Mouse (Mus musculus) forebrain, embryonic 12.5 days (tissue): ENCODE measurements around the gene Egr4. TPM values are rescaled to one million over a fixed set of nuclear protein-coding genes. Genes with fewer than 3 reads are reported as not detected.

Experiments used
- ATAC-seq: fragments of 200-750 bp; cut with Nextera tagmentation; 2 replicates; pipeline ENCODE4 v1.8.0; 2017; ENCODE audit warnings: moderate TSS enrichment; ENCODE audit not compliant: low FRiP score
- H3K27ac ChIP-seq: fragments of 300-500 bp; sonication (generic); 2 replicates; pipeline ENCODE4 v1.5.1; 2016; ENCODE audit warnings: mild to moderate bottlenecking
- H3K27me3 ChIP-seq: fragments of 300-500 bp; sonication (generic); 2 replicates; pipeline ENCODE4 v1.6.1; 2016; ENCODE audit warnings: mild to moderate bottlenecking
- H3K36me3 ChIP-seq: fragments of 300-500 bp; sonication (generic); replicated peaks from 2 replicates; pipeline ENCODE4 v1.6.1; 2016; ENCODE audit warnings: mild to moderate bottlenecking
- H3K4me1 ChIP-seq: fragments of 300-500 bp; sonication (generic); 2 replicates; pipeline ENCODE4 v1.6.1; 2016
- H3K4me2 ChIP-seq: fragments of 300-500 bp; sonication (generic); 2 replicates; pipeline ENCODE4 v1.6.1; 2016; ENCODE audit warnings: mild to moderate bottlenecking, moderate library complexity
- H3K4me3 ChIP-seq: fragments of 300-500 bp; sonication (generic); replicated peaks from 2 replicates; pipeline ENCODE4 v1.5.1; 2016; ENCODE audit warnings: mild to moderate bottlenecking
- H3K9ac ChIP-seq: fragments of 300-500 bp; sonication (generic); 2 replicates; pipeline ENCODE4 v1.6.1; 2016; ENCODE audit warnings: mild to moderate bottlenecking
- H3K9me3 ChIP-seq: fragments of 300-500 bp; sonication (generic); 2 replicates; pipeline ENCODE4 v1.6.1; 2016
- WGBS: fragments of 180-500 bp; shearing (Covaris S2); methylation state at CpG from one replicate; pipeline ENCODE4 v1.1.7; 2016; 5-methylcytosine and 5-hydroxymethylcytosine counted together
- polyA plus RNA-seq: library from polyadenylated mRNA; unstranded; fragments of >200 nt; fragmentation: Nextera tagmentation; extraction: Ambion mirVana; gene quantifications from 2 replicates; pipeline ENCODE4 v1.2.1, GENCODE M21; 2016

Gene Egr4
- polyA plus RNA-seq, 1 experiment from 2014 or later: not detected

DNA sequence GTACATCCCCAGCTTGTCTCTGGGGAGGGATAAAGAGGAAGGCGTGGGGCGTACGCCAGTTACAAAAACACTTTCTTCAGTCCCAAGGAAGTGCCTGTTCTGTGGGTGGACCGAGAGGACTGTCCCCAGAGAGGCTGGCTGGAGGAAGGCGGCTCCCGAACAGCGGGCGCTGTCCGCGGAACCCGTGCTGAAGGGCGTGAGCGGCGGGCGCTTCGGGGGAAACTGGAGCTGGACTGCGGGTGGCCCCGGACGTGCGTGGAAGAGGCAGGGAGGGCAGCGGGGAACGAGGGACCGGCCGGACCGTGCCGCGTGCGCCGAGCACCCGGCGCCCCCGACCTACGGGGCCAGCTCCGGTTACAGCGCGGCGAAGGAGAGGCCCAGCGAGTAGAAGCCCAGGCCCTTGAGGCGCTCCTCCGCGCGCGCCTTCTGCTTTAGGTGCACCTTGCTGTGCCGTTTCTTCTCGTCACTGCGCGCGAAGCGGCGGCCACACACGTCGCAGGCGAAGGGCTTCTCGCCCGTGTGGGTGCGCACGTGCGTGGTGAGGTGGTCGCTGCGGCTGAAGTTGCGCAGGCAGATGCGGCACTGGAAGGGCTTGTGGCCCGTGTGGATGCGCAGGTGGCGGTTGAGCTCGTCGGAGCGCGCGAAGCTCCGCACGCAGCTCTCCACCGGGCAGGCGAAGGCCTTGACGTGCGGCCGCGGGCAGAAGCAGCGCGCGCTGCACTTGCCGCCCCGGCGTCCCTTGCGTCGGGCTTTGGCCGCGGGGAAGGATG, 1.9 kb downstream of the Egr4 start:
- peaks cover 27% of the 10 kb centered on the region for H3K4me1 ChIP-seq
- no peak overlapping the region for H3K27ac ChIP-seq
- 0 out of 2 replicates have a peak overlapping the region, but pooled peaks have one; percentile 4 for H3K9ac ChIP-seq
- H3K36me3 ChIP-seq: no peaks in the 10 kb centered on the region
- H3K4me2 ChIP-seq: peak overlapping the region; percentile 70
- H3K4me3 ChIP-seq: peak overlapping the region; percentile 44
- H3K9me3 ChIP-seq: no peaks in the 10 kb centered on the region
- peaks cover 85% of the 10 kb centered on the region for H3K27me3 ChIP-seq
- under 1% methylated on average over 85 of the region's 88 CpGs for WGBS
- no peak for ATAC-seq

DNA sequence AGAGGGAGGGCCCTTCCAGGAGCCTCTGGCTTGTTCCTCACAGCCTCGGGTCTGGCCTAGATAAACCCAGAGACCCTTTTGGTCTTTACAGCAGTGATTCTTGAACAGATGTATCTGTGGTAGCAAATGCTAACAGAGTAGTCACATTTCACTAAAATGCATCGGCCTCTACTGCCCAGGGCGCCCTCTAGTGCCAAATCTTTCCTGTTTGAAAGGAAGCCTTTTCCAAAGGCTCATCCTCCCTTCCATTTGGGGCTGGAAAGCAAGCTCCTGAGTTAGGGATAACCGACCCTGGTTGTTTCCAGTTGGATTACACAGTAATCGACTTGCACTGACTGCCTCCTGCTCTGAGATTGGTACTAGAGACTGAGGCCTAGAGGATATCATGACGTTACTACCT, 2.9 kb downstream of the Egr4 start:
- 2% methylated on average over 6 of the region's 6 CpGs for WGBS
- Histone ChIP-seq H3K36me3 (no peaks in the 10 kb centered on the region), H3K4me3 (no peak overlapping the region), H3K27me3 (peaks cover 78% of the 10 kb centered on the region), H3K9ac (no peak overlapping the region), H3K9me3 (no peaks in the 10 kb centered on the region), H3K4me1 (peaks cover 27% of the 10 kb centered on the region), H3K4me2 (no peak overlapping the region), H3K27ac (no peak overlapping the region)
- no peak for ATAC-seq

DNA sequence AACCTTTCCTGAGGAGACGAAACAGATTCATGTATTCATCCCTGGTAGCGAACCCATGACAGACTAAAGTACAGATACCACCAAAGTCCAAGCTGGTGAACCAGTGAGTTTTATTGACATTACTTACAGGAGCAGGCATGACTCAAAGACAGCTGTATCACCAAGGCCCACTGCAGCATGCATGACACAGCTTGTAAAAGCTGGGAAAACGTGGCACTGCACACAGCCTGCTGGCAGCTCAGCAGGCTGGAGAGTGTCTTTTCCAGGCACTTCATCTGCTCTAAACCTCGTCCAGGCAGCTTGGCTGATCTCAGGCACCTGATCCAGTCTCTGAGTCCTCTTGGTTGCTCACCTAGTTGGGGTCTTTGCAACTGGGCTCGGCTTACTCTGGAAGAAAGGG, 4.8 kb downstream of the Egr4 start:
- H3K4me3 ChIP-seq: no peak overlapping the region
- no peak overlapping the region for H3K9ac ChIP-seq
- no peaks in the 10 kb centered on the region for H3K9me3 ChIP-seq
- no peak overlapping the region for H3K4me2 ChIP-seq
- H3K27me3 ChIP-seq: peaks cover 77% of the 10 kb centered on the region
- H3K4me1 ChIP-seq: peaks cover 32% of the 10 kb centered on the region
- no peaks in the 10 kb centered on the region for H3K36me3 ChIP-seq
- H3K27ac ChIP-seq: no peak overlapping the region
- no peak for ATAC-seq
- 40% methylated on average over 5 of the region's 5 CpGs for WGBS

DNA sequence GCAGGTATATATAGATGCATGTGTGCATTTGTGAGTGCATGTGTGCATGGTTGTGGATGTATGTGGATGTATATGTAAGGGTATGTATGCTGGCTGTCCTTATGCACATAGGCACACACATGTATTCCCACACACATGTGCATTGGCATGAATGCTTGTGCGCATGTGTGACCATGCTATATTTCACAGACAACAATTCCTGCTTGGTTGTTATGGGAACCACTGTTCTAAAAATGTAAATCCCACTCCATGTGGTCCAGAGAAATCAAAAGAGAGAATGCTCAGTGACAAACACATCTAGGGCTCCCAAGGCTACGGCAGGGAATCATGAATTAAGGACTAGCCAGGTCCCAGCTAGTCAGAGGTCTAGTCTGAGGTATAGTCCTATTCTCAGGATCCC, 8.5 kb downstream of the Egr4 start:
- Histone ChIP-seq H3K4me2 (no peak overlapping the region), H3K27me3 (peaks cover 56% of the 10 kb centered on the region), H3K27ac (no peak overlapping the region), H3K9me3 (no peaks in the 10 kb centered on the region), H3K9ac (no peak overlapping the region), H3K36me3 (no peaks in the 10 kb centered on the region), H3K4me1 (peaks cover 24% of the 10 kb centered on the region), H3K4me3 (no peak overlapping the region)
- 59% methylated on average over 2 of the region's 2 CpGs for WGBS
- no peak for ATAC-seq

DNA sequence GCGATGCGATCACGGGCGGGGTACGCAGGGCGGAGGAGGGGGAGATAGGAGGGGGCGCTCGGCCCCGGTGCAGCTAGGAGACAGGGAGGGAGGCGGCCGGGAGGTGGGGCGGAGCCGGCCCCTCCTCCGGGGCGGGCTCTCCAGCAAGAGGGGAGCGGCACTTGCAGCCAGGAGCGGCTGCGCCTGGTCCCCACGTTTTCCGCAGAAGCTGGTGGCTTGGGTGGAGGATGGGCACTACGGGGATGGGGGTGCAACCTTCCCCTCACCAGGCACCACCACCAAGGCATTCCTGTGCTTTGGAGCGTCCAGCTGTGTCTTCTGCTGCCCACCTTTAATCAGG, 10.5 kb downstream of the Egr4 start, which contains the start of gene Fbxo41:
Fbxo41 (minus strand) TSS at position 84 of the 340 bp plus-strand sequence.
- 2% methylated on average over 11 of the region's 22 CpGs for WGBS
- Histone ChIP-seq H3K4me1 (peaks cover 24% of the 10 kb centered on the region), H3K4me3 (peak within 1 kb of the TSS; percentile 79), H3K9ac (peak within 1 kb of the TSS; percentile 85), H3K9me3 (no peaks in the 10 kb centered on the region), H3K36me3 (no peaks in the 10 kb centered on the region), H3K4me2 (peak within 1 kb of the TSS; percentile 89), H3K27ac (peak within 1 kb of the TSS; percentile 42), H3K27me3 (peaks cover 37% of the 10 kb centered on the region)
- peak; percentile 90 for ATAC-seq

DNA sequence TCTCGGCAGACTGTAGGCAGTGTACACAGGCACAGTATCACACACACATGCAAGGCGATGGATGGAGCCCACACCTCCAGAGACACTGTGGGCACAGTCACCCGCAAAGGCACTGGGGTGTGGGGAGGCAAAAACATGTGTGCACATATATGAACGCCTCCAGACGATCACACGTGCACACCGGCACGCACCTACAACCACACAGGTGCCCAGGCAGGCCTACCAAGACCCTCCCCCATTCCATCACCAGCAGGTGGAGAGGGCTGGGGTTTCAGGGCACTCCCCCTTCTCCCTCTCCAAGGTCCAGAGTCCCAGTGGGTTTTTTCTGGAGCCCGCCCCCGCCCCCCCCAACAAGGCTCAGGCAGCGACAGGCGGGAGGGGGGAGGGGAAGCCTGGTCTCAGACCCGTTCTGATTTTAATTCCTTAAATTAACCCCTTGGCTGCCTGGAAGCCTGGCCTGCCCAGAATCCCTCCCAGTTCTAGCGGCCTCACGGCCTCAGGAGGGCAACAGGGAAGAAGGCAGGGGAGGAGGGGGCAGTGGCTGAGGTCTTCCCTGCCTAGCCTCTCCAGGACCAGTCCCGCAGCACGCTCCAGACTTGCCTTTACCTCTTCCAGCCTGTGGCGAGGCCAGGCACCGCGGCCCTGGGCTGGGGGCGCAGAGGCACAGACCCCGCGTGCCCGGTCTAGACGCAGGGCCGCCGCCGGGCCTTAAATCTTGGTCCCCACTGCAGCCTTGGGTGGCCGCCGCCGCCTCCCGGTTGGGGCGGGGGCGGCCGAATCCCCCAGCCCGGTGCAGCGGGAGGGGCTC, 11.1 kb downstream of the Egr4 start:
- H3K36me3 ChIP-seq: no peaks in the 10 kb centered on the region
- peaks cover 37% of the 10 kb centered on the region for H3K27me3 ChIP-seq

DNA sequence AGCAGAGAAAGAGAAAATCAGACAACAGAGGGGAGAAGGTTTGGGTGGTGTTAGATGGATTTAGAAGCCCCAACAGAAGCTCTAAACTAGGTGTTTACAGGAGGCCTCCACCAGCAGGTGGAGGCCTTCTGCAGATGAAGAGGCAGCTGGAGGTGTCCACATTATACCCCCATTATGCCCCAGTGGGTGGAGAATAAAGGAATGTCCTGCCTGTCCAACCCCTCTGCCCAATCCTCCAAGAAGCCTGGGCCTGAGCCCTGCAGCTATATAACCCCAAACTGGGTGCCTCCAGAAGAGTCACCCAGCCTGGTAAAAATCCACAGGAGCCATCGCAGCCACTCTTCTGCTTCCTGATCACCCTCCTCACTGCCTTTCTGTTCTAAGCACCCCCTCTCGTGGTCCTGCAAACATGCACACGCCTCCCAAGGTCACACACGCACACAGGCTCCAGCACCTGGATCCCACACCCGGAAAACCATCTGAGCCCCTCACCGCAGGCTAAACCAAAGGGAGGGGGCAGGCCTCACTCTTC, 11.8 kb downstream of the Egr4 start:
- peak overlapping the region; percentile 79 for H3K4me3 ChIP-seq
- peaks cover 24% of the 10 kb centered on the region for H3K4me1 ChIP-seq
- peak overlapping the region; percentile 85 for H3K9ac ChIP-seq
- peak overlapping the region; percentile 42; the same call in 1 of the 2 replicates for H3K27ac ChIP-seq
- ATAC-seq: no peak
- H3K27me3 ChIP-seq: peaks cover 37% of the 10 kb centered on the region
- peak overlapping the region; percentile 89 for H3K4me2 ChIP-seq
- H3K36me3 ChIP-seq: no peaks in the 10 kb centered on the region
- WGBS: 4% methylated on average over 6 of the region's 6 CpGs
- H3K9me3 ChIP-seq: no peaks in the 10 kb centered on the region

More for the DNA sequence above, 11.1 kb downstream of the Egr4 start:
- Histone ChIP-seq H3K4me1 (peaks cover 24% of the 10 kb centered on the region), H3K4me3 (peak overlapping the region; percentile 79), H3K9ac (peak overlapping the region; percentile 85), H3K27ac (peak overlapping the region; percentile 42), H3K4me2 (peak overlapping the region; percentile 89), H3K9me3 (no peaks in the 10 kb centered on the region)
- WGBS: under 1% methylated on average over 34 of the region's 37 CpGs
- peak; percentile 85 for ATAC-seq

DNA sequence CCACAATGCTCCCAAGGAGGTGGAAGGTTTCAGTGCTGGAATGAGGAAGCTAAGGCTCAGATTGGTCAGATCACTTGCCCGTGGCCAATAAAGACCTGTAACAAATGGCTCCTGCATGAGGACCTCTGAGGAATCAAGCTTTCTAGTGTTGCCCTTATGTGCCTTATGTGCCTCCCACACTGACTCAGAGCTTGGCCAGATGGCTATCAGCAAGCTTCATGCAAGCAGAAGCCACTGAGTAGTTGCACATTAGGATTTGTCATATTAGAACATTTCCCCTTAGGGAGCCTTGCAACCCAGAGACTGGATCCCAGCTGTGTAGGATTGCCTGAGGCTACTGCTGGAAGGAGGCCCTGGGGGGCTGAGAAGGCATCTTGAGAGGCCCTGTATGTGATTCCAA, 13.0 kb downstream of the Egr4 start:
- Histone ChIP-seq H3K9ac (no peak overlapping the region), H3K36me3 (no peaks in the 10 kb centered on the region), H3K9me3 (no peaks in the 10 kb centered on the region), H3K27me3 (peaks cover 33% of the 10 kb centered on the region), H3K27ac (no peak overlapping the region), H3K4me1 (peaks cover 24% of the 10 kb centered on the region), H3K4me3 (no peak overlapping the region), H3K4me2 (no peak overlapping the region)
- ATAC-seq: no peak
- WGBS: 88% methylated on average over 1 of the region's 1 CpGs

DNA sequence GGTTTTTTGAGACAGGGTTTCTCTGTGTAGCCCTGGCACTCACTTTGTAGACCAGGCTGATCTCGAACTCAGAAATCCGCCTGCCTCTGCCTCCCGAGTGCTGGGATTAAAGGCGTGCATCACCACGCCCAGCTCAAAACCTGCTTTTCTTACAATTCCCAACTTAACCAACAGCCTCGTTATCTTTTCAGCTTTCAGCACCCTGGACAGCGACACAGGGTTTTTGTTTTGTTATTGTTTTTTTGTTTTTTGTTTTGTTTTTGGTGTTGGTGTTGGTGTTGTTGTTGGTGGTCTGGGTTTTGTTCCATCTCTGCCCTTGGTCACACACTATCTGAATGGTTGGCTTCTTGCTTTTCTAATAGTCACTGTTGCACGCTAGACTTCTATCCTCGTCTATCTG, 15.2 kb downstream of the Egr4 start:
- WGBS: 69% methylated on average over 9 of the region's 9 CpGs
- Histone ChIP-seq H3K36me3 (no peaks in the 10 kb centered on the region), H3K9me3 (no peaks in the 10 kb centered on the region), H3K4me1 (peaks cover 16% of the 10 kb centered on the region), H3K9ac (no peak overlapping the region), H3K4me2 (no peak overlapping the region), H3K27me3 (peaks cover 11% of the 10 kb centered on the region; the same call in 1 of the 2 replicates), H3K27ac (no peak overlapping the region), H3K4me3 (no peak overlapping the region)
- no peak for ATAC-seq

DNA sequence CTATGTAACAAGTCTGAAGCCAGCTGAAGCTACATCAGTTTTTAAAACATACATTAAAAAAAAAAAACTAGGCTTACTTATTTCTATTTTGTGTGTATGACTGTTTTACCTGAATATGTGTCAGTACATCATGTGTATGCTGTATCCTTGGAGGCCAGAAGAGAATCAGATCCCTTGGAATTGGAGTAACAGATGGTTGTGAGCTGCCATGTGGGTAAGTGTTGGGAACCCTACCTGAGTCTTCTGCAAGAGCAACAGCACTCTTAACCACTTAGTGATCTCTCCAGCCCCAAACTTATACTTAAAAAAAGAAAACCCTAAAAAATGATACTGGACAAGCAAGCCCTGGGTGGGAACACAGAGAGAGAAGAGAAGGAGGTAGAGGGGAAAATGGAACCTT, 16.4 kb downstream of the Egr4 start:
- H3K27me3 ChIP-seq: peaks cover 5% of the 10 kb centered on the region; the same call in 1 of the 2 replicates
- H3K9ac ChIP-seq: no peak overlapping the region
- H3K27ac ChIP-seq: no peak overlapping the region
- no peaks in the 10 kb centered on the region for H3K9me3 ChIP-seq
- H3K4me1 ChIP-seq: peaks cover 8% of the 10 kb centered on the region
- H3K4me3 ChIP-seq: no peak overlapping the region
- H3K4me2 ChIP-seq: no peak overlapping the region
- no peaks in the 10 kb centered on the region for H3K36me3 ChIP-seq
- ATAC-seq: no peak

DNA sequence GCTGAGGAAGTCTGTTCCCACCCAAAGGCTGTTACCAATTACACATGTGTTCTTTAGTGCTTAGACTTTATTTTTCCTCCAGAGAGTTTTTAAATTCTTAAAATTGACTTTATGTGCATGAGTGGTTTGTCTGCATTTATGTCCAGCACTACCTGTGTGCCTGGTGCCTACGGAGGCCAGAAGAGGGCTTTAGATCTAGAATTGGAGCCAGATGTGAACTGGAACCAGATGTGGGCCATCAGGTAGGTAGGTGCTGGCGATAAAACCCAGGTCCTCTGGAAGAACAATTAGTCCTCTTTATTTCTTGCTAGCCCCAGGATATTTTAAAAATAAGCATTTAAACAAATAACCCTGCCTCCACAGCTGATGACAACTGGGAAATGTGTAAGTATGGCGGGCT, 21.8 kb downstream of the Egr4 start:
- H3K9ac ChIP-seq: no peak overlapping the region
- H3K4me2 ChIP-seq: no peak overlapping the region
- peaks cover 7% of the 10 kb centered on the region for H3K27me3 ChIP-seq
- ATAC-seq: no peak
- 92% methylated on average over 3 of the region's 3 CpGs for WGBS
- H3K4me3 ChIP-seq: no peak overlapping the region
- H3K36me3 ChIP-seq: no peaks in the 10 kb centered on the region
- H3K27ac ChIP-seq: no peak overlapping the region
- H3K9me3 ChIP-seq: no peaks in the 10 kb centered on the region
- peaks cover 11% of the 10 kb centered on the region for H3K4me1 ChIP-seq

DNA sequence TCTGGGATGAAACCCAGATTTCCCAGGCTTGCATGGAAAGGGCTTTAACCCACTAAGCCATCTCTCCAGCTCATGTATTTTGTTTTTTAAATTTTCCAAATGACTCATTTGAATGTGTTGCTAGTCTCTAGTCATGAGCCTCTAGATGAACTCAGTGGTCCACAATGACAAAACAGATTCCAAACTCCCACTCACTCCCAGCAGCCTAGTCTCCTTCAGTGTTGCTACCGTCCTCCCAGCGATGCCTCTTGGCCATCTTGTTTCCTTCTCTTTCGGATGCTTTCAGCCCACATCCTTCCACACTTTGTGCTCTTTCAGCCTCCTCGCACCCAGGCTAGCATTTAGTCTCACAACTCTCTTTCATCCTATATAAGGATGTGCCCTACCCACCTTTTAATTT, 23.1 kb downstream of the Egr4 start:
- Histone ChIP-seq H3K4me1 (peaks cover 11% of the 10 kb centered on the region), H3K4me3 (no peak overlapping the region), H3K27ac (no peak overlapping the region), H3K36me3 (no peaks in the 10 kb centered on the region), H3K9me3 (no peaks in the 10 kb centered on the region), H3K9ac (no peak overlapping the region), H3K4me2 (no peak overlapping the region), H3K27me3 (peaks cover 21% of the 10 kb centered on the region)
- WGBS: 91% methylated on average over 4 of the region's 4 CpGs
- ATAC-seq: no peak
